Mouse (Mus musculus): ENCODE results near the gene Ess2. TPM values are rescaled to one million over a fixed set of nuclear protein-coding genes. Genes with fewer than 3 reads are reported as not detected.
A peak's percentile ranks its signal among the peaks of the same experiment; 100 is the strongest.
"Not testable (repeated sequence)": the region's sequence is repeated elsewhere in the genome, so short reads cannot be mapped to it uniquely, and the experiment has no call there.

The Ess2 gene
- 36.4 and 47.2 TPM in 2 replicates for polyA plus RNA-seq (2012; rRNA removed)

DNA sequence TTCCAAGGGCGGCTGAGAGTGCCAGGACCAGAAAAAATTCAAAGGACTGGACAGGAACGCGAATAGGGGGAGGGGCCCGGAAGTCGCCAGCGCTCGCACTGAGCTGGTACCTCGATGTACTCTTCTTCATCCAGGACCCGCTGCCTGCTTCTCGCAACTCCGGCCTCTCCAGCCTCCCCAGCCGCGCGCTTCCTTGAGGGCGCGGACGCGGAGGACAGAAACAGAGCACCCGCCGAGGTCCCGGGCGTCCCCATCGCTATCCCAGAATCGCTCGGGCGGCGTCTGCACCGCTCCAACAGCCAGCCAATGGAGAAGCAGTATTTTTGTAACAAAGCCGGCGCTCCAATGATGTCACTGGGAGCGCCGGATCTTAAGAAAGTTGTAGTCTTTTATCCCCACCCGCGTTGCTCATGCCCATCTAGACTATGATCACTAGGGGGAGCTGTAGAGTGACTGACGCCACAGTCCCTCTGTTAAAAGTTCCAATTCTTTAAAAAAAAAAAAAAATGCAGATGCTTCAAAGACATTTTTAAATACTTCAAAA is at the start of gene Ess2:
Gene Ess2, minus strand, starts transcription at position 297 of the 544 bp plus-strand sequence.
- DNase-seq (ENCODE audit: extremely low spot score in 1 of 2, low spot score in 1 of 2), result peak; percentile 93 to 97

DNA sequence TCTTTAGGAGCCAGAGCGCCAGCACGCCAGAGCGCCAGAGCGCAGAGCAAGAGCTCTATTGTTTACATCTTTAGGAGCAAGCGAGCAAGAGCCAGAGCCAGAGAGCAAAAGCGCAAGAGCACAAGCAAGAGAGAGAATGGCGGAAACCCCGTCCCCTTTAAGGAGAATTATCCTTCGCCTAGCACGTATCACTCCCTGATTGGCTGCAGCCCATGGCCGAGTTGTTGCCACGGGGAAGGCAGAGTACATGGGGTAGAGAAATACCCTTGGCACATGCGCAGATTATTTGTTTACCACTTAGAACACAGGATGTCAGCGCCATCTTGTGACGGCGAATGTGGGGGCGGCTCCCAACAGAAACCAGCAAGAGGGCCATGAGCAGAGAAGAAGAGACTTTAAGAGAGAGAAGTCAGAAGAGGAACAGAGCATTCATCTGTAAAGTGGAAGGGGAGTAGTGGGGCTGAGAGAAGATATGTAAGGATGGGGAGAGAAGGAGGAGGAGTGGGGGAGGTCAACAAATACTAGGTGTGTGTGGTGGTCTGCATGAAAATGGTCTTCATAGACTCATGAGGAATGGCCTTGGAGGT is 45.0 kb upstream of the Ess2 start:
- not testable (repeated sequence) for DNase-seq (ENCODE audit: extremely low spot score in 1 of 2, low spot score in 1 of 2)

DNA sequence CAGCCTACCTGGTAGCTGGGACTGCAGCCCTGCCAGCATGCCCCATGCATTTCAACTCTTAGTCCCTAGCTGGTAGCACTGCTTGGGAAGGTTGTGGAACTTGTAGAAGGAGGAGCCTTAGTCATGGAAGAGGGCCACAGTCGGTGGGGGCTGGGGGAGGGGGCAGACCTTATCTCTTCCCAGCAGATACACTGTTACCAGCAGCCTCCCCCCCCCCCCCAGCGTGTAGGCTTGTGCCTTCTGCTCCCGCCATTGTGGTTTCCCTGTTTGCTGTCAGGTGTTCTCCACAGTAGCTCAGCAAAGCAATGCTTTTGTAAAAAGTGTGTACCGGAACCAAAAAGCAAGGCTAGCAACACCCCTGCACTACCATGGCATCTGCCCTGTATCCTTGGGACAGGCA is 40.5 kb upstream of the Ess2 start:
- DNase-seq (ENCODE audit: extremely low spot score in 1 of 2, low spot score in 1 of 2), result no peak

DNA sequence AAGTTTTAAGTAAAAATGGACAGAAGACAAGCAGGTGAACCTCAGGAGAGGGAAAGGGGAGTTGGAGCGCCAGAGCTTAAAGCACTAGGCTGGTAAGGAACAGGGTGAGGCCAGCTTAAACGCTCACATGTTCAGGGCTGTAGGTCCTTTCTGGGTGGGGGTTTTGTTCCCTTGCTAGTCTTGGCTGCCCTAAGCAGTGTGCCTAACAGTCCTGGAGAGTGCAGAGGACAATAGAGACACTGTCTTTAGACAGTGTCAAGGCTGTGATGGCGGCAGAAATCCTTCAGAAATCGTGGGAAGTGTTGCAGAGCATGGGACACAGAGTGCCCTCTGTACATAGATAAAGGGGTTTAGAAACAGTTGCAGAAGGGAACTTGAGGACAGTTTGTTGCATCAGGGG is 38.9 kb upstream of the Ess2 start:
- DNase-seq (ENCODE audit: extremely low spot score in 1 of 2, low spot score in 1 of 2), result no peak

DNA sequence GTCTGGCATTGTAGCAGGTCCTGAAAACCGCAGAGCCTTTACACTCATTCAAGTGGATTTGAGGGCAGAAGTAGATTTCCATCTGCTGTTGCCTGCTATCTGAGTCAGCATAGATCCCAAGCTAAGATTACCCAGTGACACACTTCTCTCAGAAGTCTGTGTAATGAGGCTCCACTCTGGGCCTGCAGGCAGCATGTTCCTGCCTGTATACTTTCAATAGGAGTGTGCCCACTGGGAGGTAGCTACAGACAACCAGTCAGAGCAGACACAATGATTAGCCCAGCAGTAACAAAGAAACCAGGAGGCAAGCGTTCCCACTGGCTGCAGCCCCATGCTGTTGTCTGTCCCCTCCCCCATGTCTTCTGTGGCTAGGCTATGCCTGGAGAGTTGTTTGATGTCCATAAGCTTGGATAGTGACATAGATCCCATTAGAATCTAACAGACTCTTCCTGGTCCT is 38.3 kb upstream of the Ess2 start:
- no peak for DNase-seq (ENCODE audit: extremely low spot score in 1 of 2, low spot score in 1 of 2)

DNA sequence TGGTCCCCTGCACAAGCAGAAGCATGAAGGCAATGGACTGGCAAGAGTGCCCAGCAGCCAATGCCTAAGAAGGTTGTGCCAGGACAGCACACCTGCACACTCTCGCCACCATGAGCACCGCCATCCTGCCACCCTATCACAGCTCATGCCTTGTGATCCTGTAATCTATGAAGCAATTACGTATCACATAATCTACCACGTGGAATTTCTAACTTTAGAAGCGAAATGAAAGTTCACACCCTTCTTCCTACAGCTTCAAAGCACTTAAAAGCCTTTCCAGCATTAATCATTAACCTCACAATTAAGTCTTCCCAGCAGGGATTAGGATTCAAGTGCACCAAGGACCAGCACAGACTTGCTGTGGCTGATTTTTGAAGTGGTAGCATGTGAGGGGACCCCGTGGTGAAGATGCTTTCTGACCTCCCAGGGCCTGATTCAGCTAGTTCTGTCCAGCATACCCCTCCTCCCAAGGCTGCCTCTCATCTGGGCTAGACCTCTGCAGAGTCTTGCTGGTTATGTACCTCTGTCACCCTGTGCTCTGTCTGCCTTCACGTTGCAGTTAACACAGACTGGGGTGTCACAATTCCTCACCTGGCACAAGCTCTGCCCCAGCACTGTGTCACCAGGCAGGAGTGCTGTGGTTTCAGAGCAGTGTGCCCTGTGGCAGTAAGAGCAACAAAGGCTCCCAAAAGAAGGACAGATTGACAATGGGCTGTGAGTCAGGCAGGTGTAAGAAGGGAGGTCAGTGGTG is 34.1 kb upstream of the Ess2 start:
- no peak for DNase-seq (ENCODE audit: extremely low spot score in 1 of 2, low spot score in 1 of 2)

DNA sequence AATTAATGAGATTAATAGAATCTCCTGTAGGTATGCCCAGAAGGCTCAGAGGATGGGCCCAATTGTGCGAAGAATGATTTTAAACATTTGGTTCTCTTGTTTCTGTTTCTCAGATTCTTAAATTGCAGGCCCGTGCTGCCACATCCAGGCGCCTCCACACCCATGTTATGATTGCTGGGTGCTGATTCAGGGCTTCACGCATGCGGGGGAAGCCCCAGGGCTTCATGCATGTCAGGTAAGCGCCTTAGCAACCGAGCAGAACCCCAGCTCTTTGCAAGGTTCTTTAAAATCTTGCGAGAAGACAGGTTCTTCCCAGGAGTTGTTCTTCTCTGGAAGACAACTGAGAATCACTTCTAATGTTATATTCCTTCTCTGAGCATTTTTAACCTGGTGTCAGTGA is 32.3 kb upstream of the Ess2 start:
- no peak for DNase-seq (ENCODE audit: extremely low spot score in 1 of 2, low spot score in 1 of 2)

DNA sequence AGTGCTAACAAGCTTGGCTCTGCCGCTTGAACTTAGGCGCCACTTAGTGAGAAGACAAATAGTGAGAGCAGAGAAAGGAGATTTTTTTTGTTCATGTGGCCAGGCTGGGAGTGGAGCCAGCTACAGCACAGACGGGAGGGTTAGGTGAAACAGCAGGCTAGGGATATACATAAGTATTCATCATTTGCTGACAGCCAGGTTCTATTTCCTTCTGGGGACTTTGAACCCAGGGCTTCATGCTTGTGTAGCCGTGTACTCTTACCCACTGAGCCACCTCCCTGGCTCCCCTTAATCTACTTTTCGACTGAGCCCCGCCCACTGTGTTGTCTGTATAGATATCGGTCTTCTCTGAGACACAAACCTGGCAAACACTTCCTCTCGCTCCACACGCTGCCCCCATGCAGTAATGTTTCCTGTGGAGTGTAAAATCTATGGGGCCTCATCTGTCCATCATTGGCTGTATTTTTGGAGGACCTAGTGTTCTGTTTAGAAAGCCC is 28.2 kb upstream of the Ess2 start:
- DNase-seq (ENCODE audit: extremely low spot score in 1 of 2, low spot score in 1 of 2), result no peak

DNA sequence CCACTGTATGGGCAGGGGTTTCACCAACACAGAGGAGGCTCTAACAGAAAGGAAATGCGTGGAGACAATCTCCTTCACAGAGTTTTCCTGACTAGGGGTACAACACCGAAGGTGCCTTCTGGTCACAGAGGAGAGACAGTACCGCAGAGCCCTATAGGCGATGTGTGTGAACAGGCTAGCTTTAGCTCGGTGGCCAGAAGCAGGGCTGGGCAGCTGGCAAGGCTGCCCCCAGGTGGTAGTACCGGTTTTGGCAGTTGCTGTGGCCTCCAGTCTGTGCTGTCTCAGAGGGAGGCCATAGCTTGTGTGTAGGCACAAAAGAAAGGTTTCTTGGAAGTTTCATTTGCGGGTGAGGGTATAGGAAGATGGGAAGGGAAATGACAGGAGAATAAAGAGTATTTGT is 27.7 kb upstream of the Ess2 start:
- peak in 1 of 2 experiments; percentile 58 for DNase-seq (ENCODE audit: extremely low spot score in 1 of 2, low spot score in 1 of 2)

DNA sequence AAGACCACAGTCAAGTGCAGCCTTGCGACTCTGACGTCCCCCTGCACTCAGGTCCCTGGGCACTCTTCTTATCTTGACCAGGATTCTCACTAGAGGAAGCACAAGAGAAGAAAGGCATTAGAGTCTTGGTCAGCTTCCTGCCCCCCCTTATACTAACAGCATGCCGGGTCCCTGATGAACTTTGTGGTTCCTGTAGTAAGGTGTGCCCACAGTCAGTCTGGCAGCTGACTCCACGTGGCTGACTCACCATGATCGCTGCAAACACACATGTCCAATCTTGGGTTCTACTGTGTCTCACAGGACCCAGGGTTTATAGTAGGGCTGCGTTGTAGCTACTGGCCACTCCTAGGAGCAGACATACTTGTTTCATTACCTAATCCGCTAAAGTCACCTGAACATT is 27.0 kb upstream of the Ess2 start:
- no peak for DNase-seq (ENCODE audit: extremely low spot score in 1 of 2, low spot score in 1 of 2)

DNA sequence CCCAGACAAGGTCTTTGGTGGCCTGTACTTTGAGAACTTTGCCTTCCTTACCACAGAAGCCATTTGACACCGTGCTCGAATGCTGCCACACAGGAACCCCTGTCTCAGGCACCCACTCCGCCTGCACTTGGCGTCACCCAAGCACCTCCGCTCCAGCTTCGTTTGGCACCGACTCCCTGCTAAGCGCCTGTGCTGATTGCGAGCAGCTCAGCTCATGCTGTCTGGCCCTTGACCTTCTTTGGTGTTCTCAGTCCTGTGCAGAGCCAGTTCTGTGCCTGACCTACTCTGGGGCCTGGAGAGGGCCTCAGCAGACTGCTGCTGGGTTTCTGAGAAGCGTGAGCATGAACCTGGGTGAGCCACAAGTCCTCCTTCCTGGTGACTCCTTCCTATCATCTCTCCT is 25.6 kb upstream of the Ess2 start:
- DNase-seq (ENCODE audit: extremely low spot score in 1 of 2, low spot score in 1 of 2), result no peak

DNA sequence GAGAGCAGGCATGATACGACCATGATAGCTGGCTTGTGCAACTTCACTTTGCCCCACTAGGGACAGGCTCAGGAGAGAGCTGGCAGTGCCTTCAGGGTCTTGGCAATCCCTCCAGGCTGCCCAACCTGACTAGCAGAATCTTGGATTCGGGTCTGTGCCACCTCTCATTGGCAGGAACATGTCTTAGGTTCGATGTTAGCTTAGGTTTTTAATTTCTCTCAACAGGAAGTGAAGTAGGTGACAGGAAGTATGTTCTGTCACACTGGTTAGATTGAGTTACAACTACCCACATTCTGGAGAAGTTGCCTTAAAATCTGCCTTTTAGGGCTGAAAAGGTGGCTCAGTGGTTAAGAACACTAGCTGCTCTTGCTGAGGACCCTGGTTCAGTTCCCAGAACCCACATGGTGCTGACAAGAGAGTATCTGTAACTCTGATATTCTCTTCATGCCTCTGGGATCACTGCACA is 23.3 kb upstream of the Ess2 start:
- no peak for DNase-seq (ENCODE audit: extremely low spot score in 1 of 2, low spot score in 1 of 2)

DNA sequence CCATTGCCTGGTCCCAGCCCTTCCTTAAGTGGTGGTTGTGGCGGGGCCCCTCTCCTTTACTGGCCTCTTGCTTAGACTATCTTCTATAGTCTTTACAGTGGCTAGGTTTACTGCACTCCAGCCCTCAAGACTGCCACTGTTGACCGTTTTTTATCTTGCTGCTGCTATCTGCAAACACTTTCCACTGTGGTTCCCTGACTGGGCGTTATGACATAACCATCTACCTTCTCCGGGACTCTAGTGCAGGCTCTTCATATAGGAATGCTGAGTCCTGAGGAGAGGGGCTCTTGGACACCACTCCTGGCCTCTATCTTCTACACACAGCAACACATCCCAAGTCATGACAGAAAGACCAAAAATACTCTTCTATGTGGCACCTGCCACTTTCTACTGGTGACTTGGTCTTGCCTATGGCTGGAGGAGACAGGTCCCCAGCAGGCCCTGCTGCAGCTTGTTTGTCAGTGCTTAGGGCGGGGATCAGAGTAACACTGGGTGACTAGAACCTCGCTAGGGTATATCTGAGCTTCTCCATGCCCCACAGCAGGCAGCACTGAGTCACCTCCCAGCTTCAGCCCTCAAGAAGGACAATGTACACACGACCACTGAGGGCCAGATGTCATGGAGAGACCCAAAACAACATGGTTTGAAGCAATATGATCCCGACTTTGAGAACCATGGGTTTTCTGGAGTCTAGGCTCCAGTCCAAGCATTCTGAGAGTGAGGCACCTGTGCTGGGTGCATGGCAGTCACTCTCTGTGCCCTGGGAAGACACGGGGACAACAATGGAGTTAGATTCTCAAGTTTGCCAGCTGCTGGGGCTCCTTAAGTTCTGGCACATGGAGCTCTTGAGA is 22.7 kb upstream of the Ess2 start:
- no peak for DNase-seq (ENCODE audit: extremely low spot score in 1 of 2, low spot score in 1 of 2)

DNA sequence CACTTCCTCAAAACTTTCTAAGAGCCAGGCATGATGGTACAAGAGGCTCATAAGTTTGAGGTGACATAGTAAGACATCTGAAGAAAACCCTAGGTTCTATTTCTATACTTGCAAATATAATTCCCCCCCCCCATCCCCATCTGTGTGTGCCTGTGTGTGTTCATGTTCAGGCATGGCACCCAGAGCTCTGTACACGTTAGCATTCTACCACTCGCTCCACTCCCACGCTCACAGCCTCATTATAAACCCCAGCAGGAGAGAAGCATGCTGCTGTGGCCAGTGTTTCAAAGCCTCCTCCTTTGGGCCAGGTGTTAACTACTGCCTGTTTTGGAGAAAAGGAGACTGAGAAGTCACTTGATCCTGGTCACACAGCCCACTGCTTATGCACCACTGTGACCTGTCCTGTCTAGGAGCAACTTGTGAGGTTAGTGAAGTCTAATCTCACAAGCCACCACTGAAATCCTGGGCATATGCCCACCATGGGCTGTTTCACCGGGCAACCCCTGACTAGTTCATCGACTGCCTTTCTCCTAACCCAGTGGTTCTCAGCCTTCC is 20.8 kb upstream of the Ess2 start:
- peak in 1 of 2 experiments; percentile 38 for DNase-seq (ENCODE audit: extremely low spot score in 1 of 2, low spot score in 1 of 2)

DNA sequence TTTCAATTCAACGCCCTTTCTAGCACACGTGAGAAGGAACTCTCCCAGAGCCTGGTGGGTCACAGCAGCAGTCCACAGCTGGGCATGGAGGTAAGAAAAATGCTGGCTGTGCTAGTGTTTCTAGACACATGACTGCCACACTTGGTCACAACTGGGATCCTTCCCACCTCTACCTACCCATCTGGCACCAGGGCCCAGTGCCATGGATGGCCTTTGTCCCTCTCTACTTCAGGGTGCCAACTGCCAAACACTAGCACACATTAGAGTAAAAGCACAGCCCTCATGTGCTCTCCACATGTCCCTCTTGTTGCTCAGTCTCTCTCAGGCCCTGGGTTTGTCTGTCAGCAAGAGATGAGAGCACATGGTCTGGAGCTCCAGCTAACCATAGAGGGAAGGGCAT is 18.5 kb upstream of the Ess2 start:
- DNase-seq (ENCODE audit: extremely low spot score in 1 of 2, low spot score in 1 of 2), result no peak

DNA sequence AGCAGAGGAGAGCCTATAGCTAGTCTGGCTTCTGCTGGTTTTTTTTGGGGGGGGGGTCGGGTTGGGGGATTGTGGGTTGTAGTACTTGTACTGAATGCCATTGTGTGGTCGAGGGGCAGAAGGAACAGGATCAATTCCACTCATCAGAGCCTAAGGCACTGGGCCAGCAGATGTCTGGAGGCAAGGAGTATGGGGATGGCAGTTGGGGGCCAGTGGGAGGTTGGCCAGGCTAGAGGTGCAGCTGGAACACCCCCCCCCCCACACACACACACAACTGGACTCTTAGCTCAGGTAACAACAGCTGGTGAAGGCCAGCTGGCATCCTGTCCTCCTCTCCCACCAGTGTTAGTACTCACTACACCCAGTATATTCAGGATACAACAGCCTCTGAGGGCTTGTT is 18.1 kb upstream of the Ess2 start:
- DNase-seq (ENCODE audit: extremely low spot score in 1 of 2, low spot score in 1 of 2), result no peak

DNA sequence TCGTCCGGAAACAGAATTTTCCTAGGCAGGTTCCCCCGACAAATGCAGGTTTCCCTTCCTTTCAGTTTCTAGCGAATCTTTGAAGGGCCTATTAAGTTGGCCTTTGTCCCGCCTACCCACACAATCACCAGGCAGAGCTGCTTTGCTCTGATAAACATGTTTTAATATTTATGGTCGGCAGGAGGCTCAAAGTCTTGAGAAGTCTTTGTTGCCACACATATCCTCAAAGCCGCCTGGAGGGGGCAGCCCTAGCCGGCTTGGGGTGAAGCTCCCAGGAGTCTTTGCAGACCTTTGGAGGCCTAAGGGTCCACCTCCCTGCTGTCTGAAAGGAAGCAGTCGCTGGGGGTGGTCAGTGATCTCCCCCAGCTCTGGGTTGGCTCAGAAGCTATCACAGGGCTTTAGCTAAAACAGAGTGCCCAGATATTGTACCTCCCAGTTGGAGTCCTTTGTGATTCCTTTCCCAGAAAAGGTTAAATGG is 17.5 kb upstream of the Ess2 start:
- peak in 1 of 2 experiments; percentile 74 for DNase-seq (ENCODE audit: extremely low spot score in 1 of 2, low spot score in 1 of 2)

DNA sequence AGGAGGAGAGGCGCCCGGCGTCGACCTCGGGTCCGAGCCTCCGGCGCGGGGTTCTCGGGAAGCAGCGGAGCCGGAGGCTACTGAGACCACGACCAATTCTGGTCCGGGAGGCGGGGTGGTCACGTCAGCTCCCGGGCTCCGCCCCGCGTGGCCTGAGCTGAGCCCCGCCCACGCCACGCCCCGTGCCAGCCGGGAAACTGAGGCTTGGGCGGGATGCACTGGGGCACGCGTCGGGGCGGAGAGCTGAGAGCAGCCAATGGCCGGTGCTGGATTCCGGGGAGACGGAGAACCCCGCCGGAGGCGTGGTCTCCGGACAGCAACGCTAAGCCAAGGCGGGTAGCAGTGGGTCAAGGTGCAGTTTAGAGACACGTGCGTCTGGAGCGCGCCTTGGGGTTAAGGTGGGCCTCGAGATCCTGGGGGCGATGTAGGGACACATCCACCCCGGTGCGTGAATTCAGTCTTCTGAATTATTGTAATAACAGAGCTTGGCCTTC is 17.0 kb upstream of the Ess2 start, which contains the start of gene Slc25a1:
Gene Slc25a1, minus strand, starts transcription at position 133 of the 494 bp plus-strand sequence.
- peak; percentile 59 to 83 for DNase-seq (ENCODE audit: extremely low spot score in 1 of 2, low spot score in 1 of 2)

DNA sequence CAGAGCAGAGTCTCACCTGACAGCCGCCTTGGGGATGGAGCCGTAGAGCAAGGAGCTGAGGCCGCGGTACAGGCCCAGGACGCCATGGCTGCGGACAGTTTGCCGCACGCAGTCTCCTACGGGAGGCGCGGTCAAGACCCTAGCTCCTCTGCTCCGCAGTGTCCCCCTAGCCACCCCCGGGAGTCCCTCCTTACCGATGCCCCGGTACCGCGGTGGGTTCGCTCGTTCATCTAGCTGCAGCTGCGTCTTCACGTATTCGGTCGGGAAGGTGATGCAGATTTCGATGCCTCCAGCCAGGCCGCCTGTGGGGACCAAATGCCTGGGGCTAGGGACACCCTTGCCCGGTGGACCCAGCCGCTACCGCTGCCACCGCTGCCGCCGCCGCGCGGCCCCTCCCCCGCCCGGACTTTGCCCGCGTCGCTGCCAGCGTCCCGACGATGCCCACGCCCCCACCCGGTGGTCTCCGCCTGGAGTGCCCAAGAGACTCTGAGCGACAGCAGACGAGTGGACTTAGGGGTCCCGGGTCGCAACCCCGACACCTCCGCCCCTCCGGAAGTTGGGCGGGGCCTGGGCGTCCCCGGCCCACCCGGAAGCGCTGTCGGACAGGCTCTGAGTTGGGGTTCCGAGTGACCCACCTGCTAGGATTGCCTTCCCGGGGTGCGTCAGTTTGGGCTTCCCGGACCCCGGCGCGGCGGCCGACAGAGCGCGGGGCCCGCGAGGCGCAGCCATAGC is 16.4 kb upstream of the Ess2 start:
- DNase-seq (ENCODE audit: extremely low spot score in 1 of 2, low spot score in 1 of 2), result no peak
